ENCODE assay signal across 8 mouse cellular contexts in the genomic region with DNA sequence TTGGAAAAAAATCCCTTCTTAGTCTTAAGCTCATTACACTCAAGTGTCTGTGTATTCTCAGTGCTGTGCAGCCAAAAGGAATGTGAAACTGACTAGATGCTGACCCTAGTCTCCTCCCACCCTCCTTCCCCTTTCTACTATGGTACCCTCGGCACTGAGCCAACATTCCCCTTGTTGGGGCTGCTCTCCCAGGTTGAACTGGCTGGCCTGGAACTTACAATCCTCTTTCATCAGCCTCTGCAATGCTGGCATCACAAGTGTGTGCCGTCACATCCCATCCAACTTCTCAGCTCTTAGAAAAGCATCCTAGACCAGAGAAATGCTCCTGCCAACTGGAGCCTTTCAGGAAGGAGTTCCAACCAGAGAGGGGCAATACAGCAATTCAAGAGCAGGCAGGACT. TPM values are rescaled to one million over a fixed set of nuclear protein-coding genes. Genes with fewer than 3 reads are reported as not detected.
DNase-seq lines count a peak whose midpoint lies in the region; ATAC-seq and TF ChIP-seq lines count a peak whose summit lies in the region.

No protein-coding gene starts in this region.

- no peak overlapping the region for H3K9ac ChIP-seq in hindbrain, postnatal 0 days (replicated peaks; ENCODE audit: low read length)
- no peak overlapping the region for H3K9ac ChIP-seq in hindbrain, embryonic 12.5 days
- H3K9ac ChIP-seq in CH12.LX (ENCODE audit: insufficient read depth, low read depth), result no peak overlapping the region

- H3K79me2 ChIP-seq in CH12.LX (replicated peaks; ENCODE audit: control insufficient read depth, extremely low read depth, insufficient read depth, poor library complexity, severe bottlenecking), result peaks cover 56% of the 10 kb centered on the region

- no peak for TF ChIP-seq RAD21 in CH12.LX (IDR thresholded peaks at IDR 0.05; ENCODE audit: low read depth, low read length)

- dilution Hi-C loops in CH12.LX (cut with MboI; ENCODE audit: extremely low pct_ligation_motif_present, extremely low pct_unique_long_range_greater_than_20kb, low sequenced_read_pairs), result no loop called here

- TF ChIP-seq EP300 in CH12.LX (IDR thresholded peaks at IDR 0.05; ENCODE audit: low read length), result no peak

- no peaks in the 10 kb centered on the region for H3K27me3 ChIP-seq in hindbrain, postnatal 0 days (ENCODE audit: insufficient read depth, low read length)
- H3K27me3 ChIP-seq in hindbrain, embryonic 12.5 days, result no peaks in the 10 kb centered on the region
- no peaks in the 10 kb centered on the region for H3K27me3 ChIP-seq in CH12.LX (replicated peaks)
- no peaks in the 10 kb centered on the region for H3K27me3 ChIP-seq in megakaryocyte, embryonic 14.5 days (replicated peaks)

- no peaks in the 10 kb centered on the region for H3K36me3 ChIP-seq in hindbrain, postnatal 0 days (ENCODE audit: insufficient read depth, low read length)
- no peaks in the 10 kb centered on the region for H3K36me3 ChIP-seq in hindbrain, embryonic 12.5 days
- peaks cover 2 to 48% of the 10 kb centered on the region in 2 experiments for H3K36me3 ChIP-seq in CH12.LX (replicated peaks in 1 of 2; ENCODE audit: control insufficient read depth in 1 of 2, insufficient read depth in 1 of 2, low read length in 1 of 2)
- peaks cover 33% of the 10 kb centered on the region for H3K36me3 ChIP-seq in megakaryocyte, embryonic 14.5 days (replicated peaks; ENCODE audit: low read length)

- peak; percentile 27; the same call in 1 of the 2 replicates for ATAC-seq in hindbrain, postnatal 0 days
- ATAC-seq in hindbrain, embryonic 12.5 days (ENCODE audit: low FRiP score), result no peak
- ATAC-seq in monocyte, adult 5-6 weeks (replicated peaks; ENCODE audit: insufficient number of reproducible peaks, low FRiP score, low TSS enrichment, poor library complexity, severe bottlenecking), result no peak
- ATAC-seq in inflammation-experienced regulatory T-cells, adult 6 months, result no peak

- H3K4me2 ChIP-seq in hindbrain, postnatal 0 days (ENCODE audit: low read depth, low read length), result no peak overlapping the region
- no peak overlapping the region for H3K4me2 ChIP-seq in hindbrain, embryonic 12.5 days (replicated peaks)
- H3K4me2 ChIP-seq in CH12.LX (ENCODE audit: insufficient read depth, low read depth, poor library complexity, severe bottlenecking), result peak overlapping the region; percentile 12; the same call in 1 of the 2 replicates

- WGBS in hindbrain, postnatal 0 days, result 39% methylated on average over 2 of the region's 2 CpGs
- 71% methylated on average over 2 of the region's 2 CpGs for WGBS in hindbrain, embryonic 12.5 days

- TF ChIP-seq POLR2A in CH12.LX (IDR thresholded peaks at IDR 0.05; ENCODE audit: low read depth, low read length), result no peak

- H3K27ac ChIP-seq in hindbrain, postnatal 0 days, result no peak overlapping the region
- H3K27ac ChIP-seq in hindbrain, embryonic 12.5 days, result no peak overlapping the region
- peak overlapping the region; percentile 58 for H3K27ac ChIP-seq in CH12.LX (ENCODE audit: insufficient read depth, low read depth)

- H3K4me3 ChIP-seq in hindbrain, postnatal 0 days (ENCODE audit: low read length), result no peak overlapping the region
- no peak overlapping the region for H3K4me3 ChIP-seq in hindbrain, embryonic 12.5 days
- H3K4me3 ChIP-seq in CH12.LX (replicated peaks in 1 of 3; ENCODE audit: low read depth in 2 of 3, low read length in 2 of 3, poor library complexity in 1 of 3), result no peak overlapping the region
- H3K4me3 ChIP-seq in megakaryocyte, embryonic 14.5 days (replicated peaks), result peak overlapping the region; percentile 21

- H3K4me1 ChIP-seq in hindbrain, postnatal 0 days (ENCODE audit: insufficient read depth, low read length), result no peaks in the 10 kb centered on the region
- peaks cover 11% of the 10 kb centered on the region for H3K4me1 ChIP-seq in hindbrain, embryonic 12.5 days
- H3K4me1 ChIP-seq in CH12.LX (ENCODE audit: control insufficient read depth in 1 of 2, insufficient read depth in 2 of 2), result peaks cover 28 to 82% of the 10 kb centered on the region in 2 experiments
- H3K4me1 ChIP-seq in megakaryocyte, embryonic 14.5 days, result peaks cover 73% of the 10 kb centered on the region

- no peak for TF ChIP-seq CTCF in hindbrain, postnatal 0 days (IDR thresholded peaks at IDR 0.05; ENCODE audit: low read depth)
- no peak for TF ChIP-seq CTCF in CH12.LX (conservative IDR thresholded peaks at IDR 0.05 in 1 of 2, IDR thresholded peaks at IDR 0.05 in 1 of 2; ENCODE audit: low read depth in 2 of 2, low read length in 2 of 2)

- DNase-seq in hindbrain, postnatal 0 days (ENCODE audit: low spot score), result peak; percentile 49
- no peak for DNase-seq in CH12.LX (ENCODE audit: extremely low read depth)
- peak; percentile 53 to 68 for DNase-seq in cerebellum, postnatal 10 days
- peak; percentile 64 for DNase-seq in heart, postnatal 4 days

- in situ Hi-C loops in CH12.LX (cut with MboI; ENCODE audit: low pct_ligation_motif_present, low pct_unique_long_range_greater_than_20kb, low sequenced_read_pairs), result no loop called here

- H3K9me3 ChIP-seq in hindbrain, postnatal 0 days (ENCODE audit: low read length), result no peaks in the 10 kb centered on the region
- H3K9me3 ChIP-seq in hindbrain, embryonic 12.5 days (replicated peaks), result no peaks in the 10 kb centered on the region
- H3K9me3 ChIP-seq in CH12.LX (replicated peaks; ENCODE audit: low read length), result peaks cover 3% of the 10 kb centered on the region
- no peaks in the 10 kb centered on the region for H3K9me3 ChIP-seq in megakaryocyte, embryonic 14.5 days

TF ChIP-seq in CH12.LX, 34 proteins besides CTCF, POLR2A, EP300 and RAD21:
- TF ChIP-seq ZKSCAN1 (IDR thresholded peaks at IDR 0.05; ENCODE audit: borderline replicate concordance, low read depth, low read length), result no peak

RNA-seq across cellular contexts. Expression of a gene that starts 11.9 kb away (rescaled TPM):
- 12.8 and 15.5 TPM in 2 replicates for total RNA-seq in hindbrain, postnatal 0 days (2014; rRNA removed)
- 4.9 and 5.2 TPM in 2 replicates for polyA plus RNA-seq in hindbrain, postnatal 0 days (2015; fragmentation: Nextera tagmentation; extraction: Ambion mirVana)
- 12.2 and 13.2 TPM in 2 replicates for polyA plus RNA-seq in hindbrain, embryonic 12.5 days (2016; fragmentation: Nextera tagmentation; extraction: Ambion mirVana)
- total RNA-seq in CH12.LX (2012; rRNA removed), result 12.8 and 12.9 TPM in 2 replicates
- 12.2 and 12.3 TPM in 2 replicates for total RNA-seq in CH12.LX (2014; rRNA removed)
- polyA plus RNA-seq in CH12.LX (2012; ENCODE audit: insufficient read length, low read depth), result 14.0 and 15.6 TPM in 2 replicates
- 10 to 100 TPM; 23.3 to 24.0 TPM for total RNA-seq in heart, postnatal 4 days (2021)
- 9.9 and 12.9 TPM in 2 replicates for polyA plus RNA-seq in megakaryocyte, embryonic 14.5 days (2012; ENCODE audit: insufficient read depth, low replicate concordance)
- total RNA-seq in monocyte, adult 5-6 weeks (2017), result 50.6 to 62.5 TPM (median 51.5 TPM) in 3 replicates
- polyA plus RNA-seq in inflammation-experienced regulatory T-cells, adult 6 months (2017; shearing (Covaris generic)), result 10 to 100 TPM in 2 of 3 experiments, 1 to 10 TPM in 1; 8.7 to 11.9 (median 10.4) TPM
